29 mouse cellular contexts compared by ENCODE assay signal in the genomic region with DNA sequence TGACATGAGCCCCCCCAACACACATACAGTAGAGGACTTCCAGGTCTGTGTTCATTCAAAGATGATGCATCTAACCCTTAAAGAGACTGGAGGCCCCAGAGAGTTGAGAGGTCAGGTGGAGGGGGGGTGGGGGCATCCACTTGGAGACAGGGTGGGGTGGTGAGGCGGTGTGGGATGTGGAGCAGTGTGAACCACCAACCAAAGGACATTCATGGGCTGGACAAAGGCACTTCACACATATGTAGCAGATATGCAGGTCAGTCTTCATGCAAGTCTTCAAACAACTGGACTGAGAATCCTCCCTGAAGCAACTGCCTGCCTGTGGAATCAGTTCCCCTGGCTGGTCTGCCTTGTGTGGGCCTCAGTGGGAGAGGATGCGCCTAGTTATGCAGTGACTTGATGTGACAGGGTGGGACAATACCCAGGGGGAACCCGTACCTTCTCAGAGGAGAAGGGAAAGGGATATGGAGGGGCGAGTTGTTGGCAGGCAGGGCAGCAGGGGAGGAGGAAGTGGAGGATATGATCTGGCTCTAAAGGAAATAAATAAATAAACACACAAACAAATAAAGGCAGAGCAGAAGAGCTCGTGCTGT.
A peak's percentile ranks its signal among the peaks of the same experiment; 100 is the strongest.
DNase-seq lines count a peak whose midpoint lies in the region; ATAC-seq lines count a peak whose summit lies in the region.
"Had no signal": no experiment of that assay in that cellular context is flagged by ENCODE, and none has a peak within 500 bp of the region (broad histone marks: within the 10 kb centered on the region; RNA-seq: fewer than 3 reads in every experiment).

No protein-coding gene starts in this region.

- 0 out of 2 replicates have a peak, but pooled peaks have one; percentile 30 for ATAC-seq in forebrain, embryonic 13.5 days
- ATAC-seq in forebrain, embryonic 15.5 days (replicated peaks) = no peak
- no peak for ATAC-seq in liver, embryonic 11.5 days (replicated peaks; ENCODE audit: low FRiP score)
- ATAC-seq in neural tube, embryonic 11.5 days (ENCODE audit: insufficient read depth, low FRiP score, low TSS enrichment) = peak; percentile 48; the same call in 1 of the 2 replicates
- ATAC-seq in limb, embryonic 15.5 days (ENCODE audit: insufficient number of reproducible peaks, low FRiP score, low TSS enrichment, low read depth) = peak; percentile 52; the same call in 1 of the 2 replicates
- ATAC-seq: activated CD4-positive, CD25-positive, alpha-beta regulatory T cell, adult 4 months; CD4-positive, CD25-positive, alpha-beta regulatory T cell, adult 4 months; hindbrain, postnatal 0 days; intestine, embryonic 15.5 days; liver, embryonic 12.5 days; liver, postnatal 0 days had no signal

- no peaks in the 10 kb centered on the region for H3K27me3 ChIP-seq in forebrain, embryonic 13.5 days
- no peaks in the 10 kb centered on the region for H3K27me3 ChIP-seq in forebrain, embryonic 15.5 days
- no peaks in the 10 kb centered on the region for H3K27me3 ChIP-seq in liver, embryonic 11.5 days (replicated peaks; ENCODE audit: control insufficient read depth, insufficient read depth, low read length)
- H3K27me3 ChIP-seq in neural tube, embryonic 11.5 days (ENCODE audit: control insufficient read depth, insufficient read depth, low read length) = no peaks in the 10 kb centered on the region
- H3K27me3 ChIP-seq in limb, embryonic 15.5 days = no peaks in the 10 kb centered on the region
- H3K27me3 ChIP-seq: embryonic facial prominence, embryonic 12.5 days; intestine, embryonic 15.5 days; liver, embryonic 12.5 days; stomach, embryonic 15.5 days had no signal

- no peak overlapping the region for H3K27ac ChIP-seq in forebrain, embryonic 13.5 days
- H3K27ac ChIP-seq in forebrain, embryonic 15.5 days (replicated peaks) = no peak overlapping the region
- no peak overlapping the region for H3K27ac ChIP-seq in liver, embryonic 11.5 days (ENCODE audit: low read depth, low read length)
- no peak overlapping the region for H3K27ac ChIP-seq in neural tube, embryonic 11.5 days (ENCODE audit: low read depth, low read length)
- H3K27ac ChIP-seq in limb, embryonic 15.5 days = no peak overlapping the region
- H3K27ac ChIP-seq: embryonic facial prominence, embryonic 12.5 days; forebrain, embryonic 10.5 days; hindbrain, postnatal 0 days; intestine, embryonic 15.5 days; liver, embryonic 12.5 days; stomach, embryonic 15.5 days had no signal

- H3K9ac ChIP-seq in forebrain, embryonic 13.5 days = no peak overlapping the region
- H3K9ac ChIP-seq in forebrain, embryonic 15.5 days (replicated peaks) = no peak overlapping the region
- H3K9ac ChIP-seq in liver, embryonic 11.5 days (ENCODE audit: low read depth, low read length) = no peak overlapping the region
- no peak overlapping the region for H3K9ac ChIP-seq in neural tube, embryonic 11.5 days (ENCODE audit: low read length)
- no peak overlapping the region for H3K9ac ChIP-seq in limb, embryonic 15.5 days
- H3K9ac ChIP-seq: embryonic facial prominence, embryonic 12.5 days; intestine, embryonic 15.5 days; liver, embryonic 12.5 days; liver, postnatal 0 days; stomach, embryonic 15.5 days had no signal

- no peaks in the 10 kb centered on the region for H3K36me3 ChIP-seq in forebrain, embryonic 13.5 days (ENCODE audit: poor library complexity, severe bottlenecking)
- no peaks in the 10 kb centered on the region for H3K36me3 ChIP-seq in forebrain, embryonic 15.5 days
- H3K36me3 ChIP-seq in liver, embryonic 11.5 days (ENCODE audit: control insufficient read depth, insufficient read depth, low read length) = no peaks in the 10 kb centered on the region
- H3K36me3 ChIP-seq in neural tube, embryonic 11.5 days (ENCODE audit: control insufficient read depth, insufficient read depth, low read length) = no peaks in the 10 kb centered on the region
- H3K36me3 ChIP-seq in limb, embryonic 15.5 days = no peaks in the 10 kb centered on the region
- H3K36me3 ChIP-seq: embryonic facial prominence, embryonic 12.5 days; forebrain, embryonic 10.5 days; intestine, embryonic 15.5 days; liver, embryonic 12.5 days; stomach, embryonic 15.5 days had no signal

- peak; percentile 2 for DNase-seq in liver
- no peak for DNase-seq in liver, embryonic 11.5 days (ENCODE audit: low spot score)
- DNase-seq in neural tube, embryonic 11.5 days (ENCODE audit: low spot score) = no peak
- DNase-seq in neural tube, embryonic 10.5 days (ENCODE audit: extremely low spot score, low spot score) = no peak
- DNase-seq: adrenal gland, adult 8-10 months; cerebellum, adult 8-10 months; cerebellum, postnatal 25 days; gastrocnemius, postnatal 25 days; heart, adult 11 months; heart, postnatal 4 days; kidney, adult 2 months; kidney, postnatal 4 days; liver, postnatal 0 days; lung, postnatal 36 days; right cerebral cortex, postnatal 25 days; thymus, adult 18-20 months; thymus, postnatal 36 days had no signal

- no peaks in the 10 kb centered on the region for H3K9me3 ChIP-seq in forebrain, embryonic 13.5 days (replicated peaks)
- no peaks in the 10 kb centered on the region for H3K9me3 ChIP-seq in forebrain, embryonic 15.5 days
- H3K9me3 ChIP-seq in liver, embryonic 11.5 days (ENCODE audit: control insufficient read depth, low read length) = no peaks in the 10 kb centered on the region
- no peaks in the 10 kb centered on the region for H3K9me3 ChIP-seq in neural tube, embryonic 11.5 days (ENCODE audit: control insufficient read depth, low read length)
- H3K9me3 ChIP-seq in limb, embryonic 15.5 days = no peaks in the 10 kb centered on the region
- H3K9me3 ChIP-seq: embryonic facial prominence, embryonic 12.5 days; forebrain, embryonic 10.5 days; intestine, embryonic 15.5 days; stomach, embryonic 15.5 days had no signal

- no peak overlapping the region for H3K4me3 ChIP-seq in forebrain, embryonic 13.5 days
- H3K4me3 ChIP-seq in forebrain, embryonic 15.5 days = no peak overlapping the region
- H3K4me3 ChIP-seq in liver, embryonic 11.5 days (ENCODE audit: low read depth, low read length) = no peak overlapping the region
- no peak overlapping the region for H3K4me3 ChIP-seq in neural tube, embryonic 11.5 days (ENCODE audit: low read depth, low read length)
- no peak overlapping the region for H3K4me3 ChIP-seq in limb, embryonic 15.5 days
- H3K4me3 ChIP-seq: embryonic facial prominence, embryonic 12.5 days; forebrain, embryonic 10.5 days; intestine, embryonic 15.5 days; liver, embryonic 12.5 days; stomach, embryonic 15.5 days had no signal

- no peaks in the 10 kb centered on the region for H3K4me1 ChIP-seq in forebrain, embryonic 13.5 days
- no peaks in the 10 kb centered on the region for H3K4me1 ChIP-seq in forebrain, embryonic 15.5 days
- H3K4me1 ChIP-seq in liver, embryonic 11.5 days (replicated peaks; ENCODE audit: control insufficient read depth, insufficient read depth, low read length) = no peaks in the 10 kb centered on the region
- H3K4me1 ChIP-seq in neural tube, embryonic 11.5 days (ENCODE audit: control insufficient read depth, insufficient read depth, low read length) = no peaks in the 10 kb centered on the region
- H3K4me1 ChIP-seq in limb, embryonic 15.5 days = no peaks in the 10 kb centered on the region
- H3K4me1 ChIP-seq: embryonic facial prominence, embryonic 12.5 days; forebrain, embryonic 10.5 days; intestine, embryonic 15.5 days; liver, embryonic 12.5 days; stomach, embryonic 15.5 days had no signal

- 81% methylated on average over 5 of the region's 5 CpGs for WGBS in forebrain, embryonic 13.5 days
- 76% methylated on average over 5 of the region's 5 CpGs for WGBS in forebrain, embryonic 15.5 days
- WGBS in liver, embryonic 11.5 days = 62% methylated on average over 5 of the region's 5 CpGs
- WGBS in neural tube, embryonic 11.5 days = 82% methylated on average over 5 of the region's 5 CpGs
- 75% methylated on average over 5 of the region's 5 CpGs for WGBS in limb, embryonic 15.5 days

- no peak overlapping the region for H3K4me2 ChIP-seq in forebrain, embryonic 13.5 days
- no peak overlapping the region for H3K4me2 ChIP-seq in forebrain, embryonic 15.5 days (replicated peaks)
- H3K4me2 ChIP-seq in liver, embryonic 11.5 days = no peak overlapping the region
- H3K4me2 ChIP-seq in neural tube, embryonic 11.5 days (ENCODE audit: low read depth) = no peak overlapping the region
- H3K4me2 ChIP-seq in limb, embryonic 15.5 days = no peak overlapping the region
- H3K4me2 ChIP-seq: embryonic facial prominence, embryonic 12.5 days; heart, embryonic 11.5 days; intestine, embryonic 15.5 days; liver, embryonic 12.5 days; stomach, embryonic 15.5 days had no signal

Comparison
In these comparisons a context has a peak if more than half of its experiments do, and no peak if none do; other contexts are left out.
1. ATAC-seq: peak in forebrain, embryonic 13.5 days (single experiment), neural tube, embryonic 11.5 days (single experiment) and limb, embryonic 15.5 days (single experiment); none in forebrain, embryonic 15.5 days (single experiment) and liver, embryonic 11.5 days (single experiment).